Mouse (Mus musculus): ENCODE results near the gene Gm10663. TPM values are rescaled to one million over a fixed set of nuclear protein-coding genes. Genes with fewer than 3 reads are reported as not detected.

The Gm10663 gene
- total RNA-seq, 1 experiment = not detected

- Histone ChIP-seq H3K27ac (ENCODE audit: insufficient read depth, low read depth, low read length, poor library complexity, severe bottlenecking) (no peak overlapping the region), H3K36me3 (ENCODE audit: control insufficient read depth, insufficient read depth, low read length, poor library complexity, severe bottlenecking) (no peaks in the 10 kb centered on the region), H3K9ac (ENCODE audit: insufficient read depth, low read depth, low read length, poor library complexity, severe bottlenecking) (no peak overlapping the region), H3K9me3 (ENCODE audit: control insufficient read depth, insufficient read depth, low read depth, low read length) (no peaks in the 10 kb centered on the region), H3K4me1 (ENCODE audit: control insufficient read depth in 2 of 2, insufficient read depth in 2 of 2, low read length in 2 of 2, poor library complexity in 1 of 2) (no peaks in the 10 kb centered on the region), H3K4me3 (ENCODE audit: insufficient read depth in 1 of 2, low read depth in 1 of 2, low read length in 2 of 2, poor library complexity in 1 of 2, severe bottlenecking in 1 of 2) (no peak overlapping the region)
- in situ Hi-C loops (cut with MboI; ENCODE audit: low sequenced_read_pairs in 2 of 2, unreplicated experiment in 2 of 2) = no loop called here
- TF ChIP-seq MAFK (IDR thresholded peaks at IDR 0.05; ENCODE audit: insufficient read depth, low read depth, low read length) = no peak
- no peak for TF ChIP-seq HCFC1 (IDR thresholded peaks at IDR 0.05; ENCODE audit: borderline replicate concordance, insufficient read depth, low read length)
- TF ChIP-seq ZNF384 (IDR thresholded peaks at IDR 0.05; ENCODE audit: low read depth, low read length) = no peak
- no peak for TF ChIP-seq ZC3H11A (IDR thresholded peaks at IDR 0.05; ENCODE audit: borderline replicate concordance, low read depth, low read length)
- TF ChIP-seq CHD2 (IDR thresholded peaks at IDR 0.05; ENCODE audit: low read depth, low read length) = no peak
- no peak for DNase-seq (ENCODE audit: low read depth, low spot score)
Observed at GRCm38 (mm10) chr8:65126454-65126853, 51.6 kb downstream of the Gm10663 start.

Other genes with a start within 250 kb of the Gm10663 start
- 16.3 and 21.9 TPM in 2 replicates for gene Klhl2, start 225.0 kb upstream of the Gm10663 start, total RNA-seq (2012; rRNA removed)
- gene Tmem192, start 127.8 kb upstream of the Gm10663 start, total RNA-seq (2012; rRNA removed) = 13.1 and 13.2 TPM in 2 replicates
- gene Trim75, start 87.2 kb upstream of the Gm10663 start, total RNA-seq (2012; rRNA removed) = 0.18 and 0.32 TPM in 2 replicates
- 0.09 TPM in 1 of 2 replicates, not detected in the other for gene Trim61, start 56.5 kb upstream of the Gm10663 start, total RNA-seq (2012; rRNA removed)
- not detected in 2 replicates for gene Trim60, start 56.4 kb upstream of the Gm10663 start, total RNA-seq (2012; rRNA removed)
- gene Apela, start 37.7 kb upstream of the Gm10663 start, total RNA-seq (2012; rRNA removed) = 12.7 and 22.8 TPM in 2 replicates
- gene BC030870, start 54.5 kb downstream of the Gm10663 start, total RNA-seq (2012; rRNA removed) = not detected in 2 replicates

All from ES-E14 (cell line).